Comparison of ENCODE assay signal across 19 mouse cellular contexts in genomic region chr11:119532460-119532859, GRCm38 (mm10). TPM values are rescaled to one million over a fixed set of nuclear protein-coding genes. Genes with fewer than 3 reads are reported as not detected.
DNase-seq lines count a peak whose midpoint lies in the region; ATAC-seq and TF ChIP-seq lines count a peak whose summit lies in the region.
"Had no signal": no experiment of that assay in that cellular context is flagged by ENCODE, and none has a peak within 500 bp of the region (broad histone marks: within the 10 kb centered on the region; RNA-seq: fewer than 3 reads in every experiment).

No protein-coding gene starts in this region.

- 50% methylated on average over 8 of the region's 8 CpGs for WGBS in forebrain, embryonic 13.5 days
- 81% methylated on average over 8 of the region's 8 CpGs for WGBS in forebrain, embryonic 11.5 days
- 9% methylated on average over 8 of the region's 8 CpGs for WGBS in cerebellum, adult 2 months
- WGBS in forebrain, embryonic 16.5 days, result 42% methylated on average over 8 of the region's 8 CpGs
- 74% methylated on average over 8 of the region's 8 CpGs for WGBS in intestine, embryonic 15.5 days

- H3K9ac ChIP-seq in forebrain, embryonic 13.5 days, result no peak overlapping the region
- no peak overlapping the region for H3K9ac ChIP-seq in forebrain, embryonic 11.5 days (ENCODE audit: low read length)
- H3K9ac ChIP-seq in forebrain, embryonic 16.5 days (replicated peaks; ENCODE audit: low read depth, low read length), result no peak overlapping the region
- no peak overlapping the region for H3K9ac ChIP-seq in intestine, embryonic 15.5 days
- H3K9ac ChIP-seq: embryonic facial prominence, embryonic 12.5 days; heart, embryonic 12.5 days; kidney, embryonic 15.5 days; liver, embryonic 15.5 days; neural tube, embryonic 13.5 days had no signal

- no peak overlapping the region for H3K4me2 ChIP-seq in forebrain, embryonic 13.5 days
- H3K4me2 ChIP-seq in forebrain, embryonic 11.5 days (ENCODE audit: low read depth, low read length, severe bottlenecking), result no peak overlapping the region
- no peak overlapping the region for H3K4me2 ChIP-seq in forebrain, embryonic 16.5 days (ENCODE audit: low read length)
- no peak overlapping the region for H3K4me2 ChIP-seq in intestine, embryonic 15.5 days (replicated peaks)
- H3K4me2 ChIP-seq: embryonic facial prominence, embryonic 12.5 days; heart, embryonic 12.5 days; kidney, embryonic 15.5 days; liver, embryonic 15.5 days; neural tube, embryonic 13.5 days had no signal

- peaks cover 13% of the 10 kb centered on the region; the same call in 1 of the 2 replicates for H3K4me1 ChIP-seq in forebrain, embryonic 13.5 days
- H3K4me1 ChIP-seq in forebrain, embryonic 11.5 days (replicated peaks; ENCODE audit: control insufficient read depth, insufficient read depth, low read length), result no peaks in the 10 kb centered on the region
- peaks cover 38% of the 10 kb centered on the region for H3K4me1 ChIP-seq in cerebellum, adult 2 months (ENCODE audit: control insufficient read depth, insufficient read depth, low read length)
- H3K4me1 ChIP-seq in forebrain, embryonic 16.5 days (replicated peaks; ENCODE audit: control insufficient read depth, insufficient read depth, low read length), result peaks cover 20% of the 10 kb centered on the region
- no peaks in the 10 kb centered on the region for H3K4me1 ChIP-seq in intestine, embryonic 15.5 days (replicated peaks)
- H3K4me1 ChIP-seq: embryonic facial prominence, embryonic 12.5 days; heart, embryonic 12.5 days; kidney, embryonic 15.5 days; liver, embryonic 15.5 days had no signal

- no peak for TF ChIP-seq CTCF in layer of hippocampus, adult 2 months (conservative IDR thresholded peaks at IDR 0.05)
- no peak for TF ChIP-seq CTCF in cerebellum, adult 2 months (IDR thresholded peaks at IDR 0.05; ENCODE audit: borderline replicate concordance, insufficient read depth, low read depth, low read length)

- H3K36me3 ChIP-seq in forebrain, embryonic 13.5 days (ENCODE audit: poor library complexity, severe bottlenecking), result no peaks in the 10 kb centered on the region
- no peaks in the 10 kb centered on the region for H3K36me3 ChIP-seq in forebrain, embryonic 11.5 days (ENCODE audit: control insufficient read depth, insufficient read depth, low read length)
- no peaks in the 10 kb centered on the region for H3K36me3 ChIP-seq in forebrain, embryonic 16.5 days (ENCODE audit: control insufficient read depth, insufficient read depth)
- H3K36me3 ChIP-seq in intestine, embryonic 15.5 days, result no peaks in the 10 kb centered on the region
- H3K36me3 ChIP-seq: embryonic facial prominence, embryonic 12.5 days; G1E; heart, embryonic 12.5 days; kidney, embryonic 15.5 days; liver, embryonic 15.5 days; neural tube, embryonic 13.5 days had no signal

- no peak overlapping the region for H3K27ac ChIP-seq in forebrain, embryonic 13.5 days
- no peak overlapping the region for H3K27ac ChIP-seq in forebrain, embryonic 11.5 days (ENCODE audit: low read depth, low read length)
- H3K27ac ChIP-seq in layer of hippocampus, adult 2 months, result peak overlapping the region; percentile 72
- 0 out of 2 replicates have a peak overlapping the region, but pooled peaks have one; percentile 14 for H3K27ac ChIP-seq in cerebellum, adult 2 months (ENCODE audit: insufficient read depth, low read length)
- H3K27ac ChIP-seq in forebrain, embryonic 16.5 days (ENCODE audit: low read length), result peak overlapping the region; percentile 53
- H3K27ac ChIP-seq in intestine, embryonic 15.5 days, result no peak overlapping the region
- H3K27ac ChIP-seq: embryonic facial prominence, embryonic 12.5 days; kidney, embryonic 15.5 days; liver, embryonic 15.5 days; neural tube, embryonic 13.5 days had no signal

- H3K4me3 ChIP-seq in forebrain, embryonic 13.5 days, result no peak overlapping the region
- H3K4me3 ChIP-seq in forebrain, embryonic 11.5 days (ENCODE audit: low read depth, low read length), result no peak overlapping the region
- no peak overlapping the region for H3K4me3 ChIP-seq in layer of hippocampus, adult 2 months
- no peak overlapping the region for H3K4me3 ChIP-seq in cerebellum, adult 2 months (replicated peaks; ENCODE audit: insufficient read depth, low read depth, low read length)
- no peak overlapping the region for H3K4me3 ChIP-seq in forebrain, embryonic 16.5 days (replicated peaks; ENCODE audit: low read length)
- no peak overlapping the region for H3K4me3 ChIP-seq in intestine, embryonic 15.5 days (replicated peaks)
- H3K4me3 ChIP-seq: embryonic facial prominence, embryonic 12.5 days; heart, embryonic 12.5 days; kidney, embryonic 15.5 days; liver, embryonic 15.5 days; neural tube, embryonic 13.5 days had no signal

- ATAC-seq in forebrain, embryonic 13.5 days, result peak; percentile 62; the same call in 1 of the 2 replicates
- no peak for ATAC-seq in forebrain, embryonic 11.5 days (replicated peaks; ENCODE audit: low FRiP score)
- peak; percentile 78 for ATAC-seq in forebrain, embryonic 16.5 days
- no peak for ATAC-seq in intestine, embryonic 15.5 days
- ATAC-seq: CD4-positive, CD25-positive, alpha-beta regulatory T cell, adult 4 months; intestine, embryonic 16.5 days had no signal

- no peak for TF ChIP-seq POLR2A in cerebellum, adult 2 months (IDR thresholded peaks at IDR 0.05; ENCODE audit: borderline replicate concordance, insufficient read depth, low read length)

- no peaks in the 10 kb centered on the region for H3K9me3 ChIP-seq in forebrain, embryonic 13.5 days (replicated peaks)
- no peaks in the 10 kb centered on the region for H3K9me3 ChIP-seq in forebrain, embryonic 11.5 days (ENCODE audit: control insufficient read depth, low read length)
- no peaks in the 10 kb centered on the region for H3K9me3 ChIP-seq in forebrain, embryonic 16.5 days (ENCODE audit: control insufficient read depth, low read length)
- H3K9me3 ChIP-seq in intestine, embryonic 15.5 days, result no peaks in the 10 kb centered on the region
- H3K9me3 ChIP-seq: embryonic facial prominence, embryonic 12.5 days; G1E; heart, embryonic 12.5 days; kidney, embryonic 15.5 days; liver, embryonic 15.5 days; neural tube, embryonic 13.5 days had no signal

- no peak for DNase-seq in forebrain, embryonic 11.5 days (ENCODE audit: low spot score)
- DNase-seq in layer of hippocampus, adult 2 months (ENCODE audit: low spot score in 2 of 2), result no peak
- no peak for DNase-seq in layer of hippocampus, adult 8-10 months (ENCODE audit: low spot score in 2 of 2)
- peak; percentile 80 to 89 for DNase-seq in cerebellum, adult 2 months
- no peak for DNase-seq in embryo, embryonic 10 days (ENCODE audit: low spot score)
- DNase-seq: lung, postnatal 10 days; thymus, postnatal 25 days had no signal

- no peaks in the 10 kb centered on the region for H3K27me3 ChIP-seq in forebrain, embryonic 13.5 days
- H3K27me3 ChIP-seq in forebrain, embryonic 11.5 days (ENCODE audit: control insufficient read depth, insufficient read depth, low read length), result no peaks in the 10 kb centered on the region
- H3K27me3 ChIP-seq in cerebellum, adult 2 months (ENCODE audit: control insufficient read depth, insufficient read depth, low read length), result no peaks in the 10 kb centered on the region
- no peaks in the 10 kb centered on the region for H3K27me3 ChIP-seq in forebrain, embryonic 16.5 days (replicated peaks; ENCODE audit: control insufficient read depth, insufficient read depth, low read length)
- H3K27me3 ChIP-seq in intestine, embryonic 15.5 days (replicated peaks), result no peaks in the 10 kb centered on the region; the same call in 1 of the 2 replicates

RNA-seq across cellular contexts. Expression of gene Nptx1, which starts 15.1 kb away (rescaled TPM):
- polyA plus RNA-seq in forebrain, embryonic 13.5 days (2015; fragmentation: Nextera tagmentation; extraction: Ambion mirVana), result 4.1 and 4.7 TPM in 2 replicates
- polyA plus RNA-seq in forebrain, embryonic 11.5 days (2014; fragmentation: Nextera tagmentation; extraction: Ambion mirVana), result 3.2 and 3.3 TPM in 2 replicates
- total RNA-seq in layer of hippocampus, adult 2 months (2021), result 100 to 1,000 TPM; 475 to 499 TPM
- total RNA-seq in layer of hippocampus, adult 8-10 months (2022), result 100 to 1,000 TPM; 330 to 455 (median 386) TPM
- 200 and 249 TPM in 2 replicates for polyA plus RNA-seq in cerebellum, adult 2 months (2012; rRNA removed)
- 8.6 and 9.8 TPM in 2 replicates for polyA plus RNA-seq in forebrain, embryonic 16.5 days (2015; fragmentation: Nextera tagmentation; extraction: Ambion mirVana)
- polyA plus RNA-seq in intestine, embryonic 15.5 days (2015; fragmentation: Nextera tagmentation; extraction: Ambion mirVana), result 0.90 and 1.1 TPM in 2 replicates
- total RNA-seq: megakaryocyte, adult 5-6 weeks had no signal
- polyA plus RNA-seq: CD4-positive, CD25-positive, alpha-beta regulatory T cell, adult 4 months; G1E; liver, embryonic 15.5 days had no signal

RNA-seq across cellular contexts. Expression of gene Endov, which starts 41.3 kb away (rescaled TPM):
- polyA plus RNA-seq in forebrain, embryonic 13.5 days (2015; fragmentation: Nextera tagmentation; extraction: Ambion mirVana), result 18.7 TPM in 2 replicates
- 18.4 and 21.0 TPM in 2 replicates for polyA plus RNA-seq in forebrain, embryonic 11.5 days (2014; fragmentation: Nextera tagmentation; extraction: Ambion mirVana)
- total RNA-seq in layer of hippocampus, adult 2 months (2021), result 10 to 100 TPM; 35.8 to 35.9 TPM
- 10 to 100 TPM; 28.8 to 39.7 (median 32.2) TPM for total RNA-seq in layer of hippocampus, adult 8-10 months (2022)
- 15.4 and 16.4 TPM in 2 replicates for polyA plus RNA-seq in cerebellum, adult 2 months (2012; rRNA removed)
- polyA plus RNA-seq in forebrain, embryonic 16.5 days (2015; fragmentation: Nextera tagmentation; extraction: Ambion mirVana), result 16.2 and 21.0 TPM in 2 replicates
- polyA plus RNA-seq in intestine, embryonic 15.5 days (2015; fragmentation: Nextera tagmentation; extraction: Ambion mirVana), result 15.5 and 15.6 TPM in 2 replicates

Comparison
In these comparisons a context has a peak if more than half of its experiments do, and no peak if none do; other contexts are left out.
1. ATAC-seq: peak in forebrain, embryonic 13.5 days (single experiment) and forebrain, embryonic 16.5 days (single experiment); none in forebrain, embryonic 11.5 days (single experiment) and intestine, embryonic 15.5 days (single experiment).
2. H3K27ac ChIP-seq: peak in layer of hippocampus, adult 2 months (single experiment), cerebellum, adult 2 months (single experiment) and forebrain, embryonic 16.5 days (single experiment); none in forebrain, embryonic 13.5 days (single experiment), forebrain, embryonic 11.5 days (single experiment) and intestine, embryonic 15.5 days (single experiment).
3. DNase-seq: peak in cerebellum, adult 2 months (2 of 2); none in forebrain, embryonic 11.5 days (single experiment), layer of hippocampus, adult 2 months (0 of 2), layer of hippocampus, adult 8-10 months (0 of 2) and embryo, embryonic 10 days (single experiment).
4. RNA of gene Nptx1, which starts 15.1 kb away (polyA plus RNA-seq): 200 to 249 TPM in cerebellum, adult 2 months; 8.6 to 9.8 TPM in forebrain, embryonic 16.5 days, 4.1 to 4.7 TPM in forebrain, embryonic 13.5 days, 3.2 to 3.3 TPM in forebrain, embryonic 11.5 days and 0.90 to 1.1 TPM in intestine, embryonic 15.5 days; every median in the first group is over 10 times any median in the second.